Mouse (Mus musculus) neural tube, embryonic 14.5 days (tissue): ENCODE measurements around the gene Zdhhc20. TPM values are rescaled to one million over a fixed set of nuclear protein-coding genes. Genes with fewer than 3 reads are reported as not detected.

Experiments
- ATAC-seq: fragments of 200-750 bp; cut with Nextera tagmentation; 2 replicates; pipeline ENCODE4 v1.8.0; 2017; ENCODE audit warnings: low read depth, mild to moderate bottlenecking, moderate TSS enrichment, moderate library complexity
- H3K27ac ChIP-seq: fragments of 300-500 bp; sonication (generic); 2 replicates; pipeline ENCODE4 v1.5.1; 2014; ENCODE audit warnings: low read depth, mild to moderate bottlenecking, control low read depth, low read length, moderate library complexity, mixed read lengths
- H3K27me3 ChIP-seq: fragments of 300-500 bp; sonication (generic); 2 replicates; pipeline ENCODE4 v1.6.1; 2014; ENCODE audit warnings: low read length; ENCODE audit not compliant: control insufficient read depth, insufficient read depth
- H3K36me3 ChIP-seq: fragments of 300-500 bp; sonication (generic); 2 replicates; pipeline ENCODE4 v1.6.1; 2014; ENCODE audit warnings: low read length, mixed read lengths; ENCODE audit not compliant: control insufficient read depth, insufficient read depth
- H3K4me1 ChIP-seq: fragments of 300-500 bp; sonication (generic); 2 replicates; pipeline ENCODE4 v1.6.1; 2014; ENCODE audit warnings: low read length; ENCODE audit not compliant: control insufficient read depth, insufficient read depth
- H3K4me2 ChIP-seq: fragments of 300-500 bp; sonication (generic); 2 replicates; pipeline ENCODE4 v1.6.1; 2014; ENCODE audit warnings: mild to moderate bottlenecking, low read depth, low read length, control low read depth
- H3K4me3 ChIP-seq: fragments of 300-500 bp; sonication (generic); 2 replicates; pipeline ENCODE4 v1.5.1; 2014; ENCODE audit warnings: low read depth, low read length, control low read depth, mixed read lengths
- H3K9ac ChIP-seq: fragments of 300-500 bp; sonication (generic); replicated peaks from 2 replicates; pipeline ENCODE4 v1.6.1; 2014; ENCODE audit warnings: low read depth, mild to moderate bottlenecking, control low read depth, low read length, mixed read lengths
- H3K9me3 ChIP-seq: fragments of 300-500 bp; sonication (generic); 2 replicates; pipeline ENCODE4 v1.6.1; 2016; ENCODE audit warnings: low read length; ENCODE audit not compliant: control insufficient read depth
- WGBS: fragments of 180-500 bp; shearing (Covaris S2); extraction: QIAGEN DNeasy Blood & Tissue Kit; methylation state at CpG from one replicate; pipeline ENCODE4 v1.1.7; 2014; 5-methylcytosine and 5-hydroxymethylcytosine counted together
- microRNA-seq: library from miRNA; unstranded; fragments of <30 nt; microRNA quantifications from one replicate; pipeline ENCODE4, GENCODE M21; 2016
- polyA plus RNA-seq: library from polyadenylated mRNA; unstranded; fragments of >200 nt; fragmentation: Nextera tagmentation; extraction: Ambion mirVana; gene quantifications from 2 replicates; pipeline ENCODE4 v1.2.1, GENCODE M21; 2014

The Zdhhc20 gene
- polyA plus RNA-seq, 1 experiment from 2014 or later = 42.8 TPM

DNA sequence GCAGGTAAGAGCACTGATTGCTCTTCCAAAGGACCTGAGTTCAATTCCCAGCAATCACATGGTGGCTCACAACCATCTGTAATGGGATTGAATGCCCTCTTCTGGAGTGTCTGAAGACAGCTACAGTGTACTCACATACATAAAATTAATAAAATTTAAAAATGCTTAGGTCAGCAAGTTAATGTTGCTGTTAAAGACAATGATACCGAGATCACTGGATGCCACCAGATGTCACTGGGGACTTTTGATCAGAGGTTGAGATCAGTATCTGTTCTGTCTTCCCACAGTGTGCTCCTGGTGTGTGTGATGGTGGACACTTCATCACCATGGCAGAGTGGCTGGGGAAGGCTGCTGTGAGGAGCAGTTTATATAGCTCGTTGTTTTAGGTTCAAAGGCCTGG is 100.8 kb downstream of the Zdhhc20 start:
- WGBS = 70% methylated on average over 2 of the region's 2 CpGs
- Histone ChIP-seq H3K9me3 (no peaks in the 10 kb centered on the region), H3K4me3 (no peak overlapping the region), H3K27me3 (no peaks in the 10 kb centered on the region), H3K4me1 (no peaks in the 10 kb centered on the region), H3K27ac (no peak overlapping the region), H3K36me3 (no peaks in the 10 kb centered on the region), H3K9ac (no peak overlapping the region), H3K4me2 (no peak overlapping the region)
- ATAC-seq = no peak

DNA sequence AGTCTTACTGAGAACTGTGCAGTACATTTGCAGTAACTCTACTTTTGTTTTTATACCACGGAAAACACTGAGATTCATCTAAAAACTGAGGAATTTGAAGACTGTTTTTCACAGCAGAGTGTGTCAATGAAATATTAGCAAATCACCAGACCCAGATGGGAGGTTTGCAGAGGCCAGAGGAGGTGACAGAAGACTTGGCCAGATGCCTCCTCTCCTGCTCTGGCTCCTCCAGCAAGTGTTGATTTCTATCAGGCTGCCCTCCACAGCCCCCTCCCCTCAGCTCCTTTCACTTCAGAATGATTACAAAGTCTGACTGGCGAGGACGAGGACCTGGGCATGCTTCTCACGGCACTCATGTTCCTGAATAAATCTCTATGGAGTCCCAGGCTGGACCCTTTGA is 102.7 kb downstream of the Zdhhc20 start:
- H3K4me2 ChIP-seq = no peak overlapping the region
- 70% methylated on average over 4 of the region's 4 CpGs for WGBS
- no peaks in the 10 kb centered on the region for H3K4me1 ChIP-seq
- no peaks in the 10 kb centered on the region for H3K9me3 ChIP-seq
- ATAC-seq = no peak
- no peaks in the 10 kb centered on the region for H3K36me3 ChIP-seq
- H3K9ac ChIP-seq = no peak overlapping the region
- no peaks in the 10 kb centered on the region for H3K27me3 ChIP-seq
- no peak overlapping the region for H3K4me3 ChIP-seq
- H3K27ac ChIP-seq = no peak overlapping the region

Small RNA genes within 50 kb of the gene (microRNA-seq; reads per million reads assigned to microRNA genes)
- not detected for gene Mir3077

Other genes starting within 250 kb of the Zdhhc20 start
- 17.5 and 18.0 TPM in 2 replicates for gene Xpo4, start 224.8 kb downstream of the Zdhhc20 start, polyA plus RNA-seq
- gene Gm49361, start 144.2 kb downstream of the Zdhhc20 start, polyA plus RNA-seq = not detected in 2 replicates
- 5.0 and 9.7 TPM in 2 replicates for gene Lats2, start 131.9 kb downstream of the Zdhhc20 start, polyA plus RNA-seq
- 21.5 and 28.5 TPM in 2 replicates for gene Sap18, start 92.1 kb downstream of the Zdhhc20 start, polyA plus RNA-seq
- 3.6 and 5.3 TPM in 2 replicates for gene Ska3, start 64.1 kb downstream of the Zdhhc20 start, polyA plus RNA-seq
- 155 and 175 TPM in 2 replicates for gene Mrpl57, start 64.0 kb downstream of the Zdhhc20 start, polyA plus RNA-seq
- gene Micu2, start 109.0 kb upstream of the Zdhhc20 start, polyA plus RNA-seq = 46.5 and 56.7 TPM in 2 replicates
- gene Fgf9, start 180.3 kb upstream of the Zdhhc20 start, polyA plus RNA-seq = 18.8 and 23.2 TPM in 2 replicates